Mouse (Mus musculus): Measurements from ENCODE around the gene Arfgap1.

GRCm38 (mm10) chr2:180967010-180967763 lies at the start of gene Arfgap1:
- TF ChIP-seq POLR2A (IDR thresholded peaks at IDR 0.05; ENCODE audit: extremely low read depth, insufficient read depth, low read length) = peak; percentile 77
- no peak for TF ChIP-seq CTCF (IDR thresholded peaks at IDR 0.05; ENCODE audit: low read depth, low read length)

All from liver, adult 2 months (tissue).